Mouse (Mus musculus) megakaryocyte, embryonic 14.5 days (primary cell): ENCODE measurements around the gene Slc22a14. TPM values are rescaled to one million over a fixed set of nuclear protein-coding genes. Genes with fewer than 3 reads are reported as not detected.

Source experiments
- H3K27me3 ChIP-seq: replicated peaks from 2 replicates; pipeline ENCODE3; 2012; ENCODE audit warnings: inconsistent platforms
- H3K36me3 ChIP-seq: replicated peaks from 2 replicates; pipeline ENCODE3; 2012; ENCODE audit warnings: low read length, inconsistent platforms, mixed read lengths
- H3K4me1 ChIP-seq: 2 replicates; pipeline ENCODE4 v1.6.1; 2012; ENCODE audit warnings: inconsistent platforms
- H3K4me3 ChIP-seq: replicated peaks from 2 replicates; pipeline ENCODE3; 2012; ENCODE audit warnings: moderate library complexity, mild to moderate bottlenecking, inconsistent platforms
- H3K9me3 ChIP-seq: 2 replicates; pipeline ENCODE4 v1.6.1; 2012; ENCODE audit warnings: inconsistent platforms
- FLI1 ChIP-seq: IDR thresholded peaks from 2 replicates; pipeline ENCODE4 v1.6.1; 2012; ENCODE audit warnings: low read length, inconsistent platforms, mixed read lengths
- GATA1 ChIP-seq: IDR thresholded peaks from 3 replicates; pipeline ENCODE4 v1.6.1; 2012; ENCODE audit warnings: mixed read lengths, low read length, inconsistent platforms, borderline replicate concordance
- polyA plus RNA-seq: library from polyadenylated mRNA; stranded (reverse); fragments of >175 nt; gene quantifications from 2 replicates; pipeline ENCODE4 v1.2.3, GENCODE M21; 2012; ENCODE audit warnings: low replicate concordance; ENCODE audit not compliant: insufficient read depth

Gene Slc22a14
- not detected in 2 replicates for polyA plus RNA-seq

- Histone ChIP-seq H3K27me3 (peaks cover 11% of the 10 kb centered on the region), H3K4me1 (no peaks in the 10 kb centered on the region; the same call in 1 of the 2 replicates), H3K9me3 (no peaks in the 10 kb centered on the region), H3K36me3 (no peaks in the 10 kb centered on the region), H3K4me3 (no peak within 1 kb of the TSS)
- TF ChIP-seq FLI1: no peak
Observed at GRCm38 (mm10) chr9:119365284-119365683, at the start of gene Slc22a14. Gene Slc22a14 (minus strand): TSS chr9:119365553.

- no peak overlapping the region for H3K4me3 ChIP-seq
- TF ChIP-seq GATA1 (no peak), FLI1 (no peak)
- H3K36me3 ChIP-seq: no peaks in the 10 kb centered on the region
- H3K4me1 ChIP-seq: peaks cover 9% of the 10 kb centered on the region; the same call in 1 of the 2 replicates
- H3K9me3 ChIP-seq: peaks cover 34% of the 10 kb centered on the region
- H3K27me3 ChIP-seq: peaks cover 44% of the 10 kb centered on the region
Observed at GRCm38 (mm10) chr9:119409864-119410263, 44.5 kb upstream of the Slc22a14 start.

- H3K4me3 ChIP-seq: no peak overlapping the region
- H3K4me1 ChIP-seq: peaks cover 11% of the 10 kb centered on the region
- TF ChIP-seq FLI1: no peak
- TF ChIP-seq GATA1: no peak
- peaks cover 31% of the 10 kb centered on the region for H3K9me3 ChIP-seq
- peaks cover 49% of the 10 kb centered on the region for H3K27me3 ChIP-seq
- no peaks in the 10 kb centered on the region for H3K36me3 ChIP-seq
Observed at GRCm38 (mm10) chr9:119408898-119409664, 43.7 kb upstream of the Slc22a14 start.

GRCm38 (mm10) chr9:119407884-119408283 lies 42.5 kb upstream of the Slc22a14 start:
- Histone ChIP-seq H3K4me1 (peaks cover 23% of the 10 kb centered on the region), H3K27me3 (peaks cover 59% of the 10 kb centered on the region), H3K9me3 (peaks cover 22% of the 10 kb centered on the region), H3K4me3 (no peak overlapping the region), H3K36me3 (no peaks in the 10 kb centered on the region)
- TF ChIP-seq GATA1 (no peak), FLI1 (no peak)

GRCm38 (mm10) chr9:119404090-119404489 lies 38.7 kb upstream of the Slc22a14 start:
- no peak for TF ChIP-seq FLI1
- TF ChIP-seq GATA1: no peak
- H3K27me3 ChIP-seq: peaks cover 76% of the 10 kb centered on the region
- H3K36me3 ChIP-seq: no peaks in the 10 kb centered on the region
- H3K4me3 ChIP-seq: peak overlapping the region; percentile 71
- H3K9me3 ChIP-seq: peaks cover 2% of the 10 kb centered on the region
- peaks cover 34% of the 10 kb centered on the region for H3K4me1 ChIP-seq

GRCm38 (mm10) chr9:119403236-119403641 lies 37.9 kb upstream of the Slc22a14 start:
- Histone ChIP-seq H3K4me3 (peak overlapping the region; percentile 93), H3K9me3 (peaks cover 4% of the 10 kb centered on the region), H3K27me3 (peaks cover 75% of the 10 kb centered on the region), H3K36me3 (no peaks in the 10 kb centered on the region), H3K4me1 (peaks cover 31% of the 10 kb centered on the region)
- no peak for TF ChIP-seq FLI1
- TF ChIP-seq GATA1: no peak

- peaks cover 31% of the 10 kb centered on the region for H3K4me1 ChIP-seq
- H3K27me3 ChIP-seq: peaks cover 71% of the 10 kb centered on the region
- no peak for TF ChIP-seq GATA1
- no peak for TF ChIP-seq FLI1
- H3K36me3 ChIP-seq: no peaks in the 10 kb centered on the region
- peaks cover 4% of the 10 kb centered on the region for H3K9me3 ChIP-seq
- peak overlapping the region; percentile 93 for H3K4me3 ChIP-seq
Observed at GRCm38 (mm10) chr9:119402253-119403235, 37.2 kb upstream of the Slc22a14 start.

- peaks cover 4% of the 10 kb centered on the region for H3K9me3 ChIP-seq
- peaks cover 64% of the 10 kb centered on the region for H3K27me3 ChIP-seq
- no peaks in the 10 kb centered on the region for H3K36me3 ChIP-seq
- TF ChIP-seq FLI1 (no peak), GATA1 (no peak)
- H3K4me3 ChIP-seq: peak within 1 kb of the TSS; percentile 93
- H3K4me1 ChIP-seq: peaks cover 31% of the 10 kb centered on the region
Observed at GRCm38 (mm10) chr9:119401801-119402214, 36.5 kb upstream of the Slc22a14 start, which contains the start of gene Acvr2b. Gene Acvr2b (plus strand): TSS chr9:119402118.

GRCm38 (mm10) chr9:119401351-119401750 lies 36.0 kb upstream of the Slc22a14 start:
- TF ChIP-seq FLI1: no peak
- TF ChIP-seq GATA1: no peak
- peaks cover 4% of the 10 kb centered on the region for H3K9me3 ChIP-seq
- peaks cover 31% of the 10 kb centered on the region for H3K4me1 ChIP-seq
- H3K36me3 ChIP-seq: no peaks in the 10 kb centered on the region
- peaks cover 61% of the 10 kb centered on the region for H3K27me3 ChIP-seq
- peak overlapping the region; percentile 93 for H3K4me3 ChIP-seq
